Mouse (Mus musculus) kidney, embryonic 14.5 days (tissue): Measurements from ENCODE around the gene Olfr1008. TPM values are rescaled to one million over a fixed set of nuclear protein-coding genes. Genes with fewer than 3 reads are reported as not detected.
"Not testable (repeated sequence)": the region's sequence is repeated elsewhere in the genome, so short reads cannot be mapped to it uniquely, and the experiment has no call there.

ENCODE experiments used
- ATAC-seq: fragments of 200-750 bp; cut with Nextera tagmentation; 2 replicates; pipeline ENCODE4 v1.8.0; 2017; ENCODE audit warnings: moderate number of reproducible peaks, mild to moderate bottlenecking, moderate TSS enrichment, moderate library complexity; ENCODE audit not compliant: low FRiP score, low TSS enrichment
- H3K27ac ChIP-seq: fragments of 300-500 bp; sonication (generic); 2 replicates; pipeline ENCODE4 v1.5.1; 2014; ENCODE audit warnings: low read depth, mild to moderate bottlenecking, low read length, moderate library complexity, mixed read lengths
- H3K27me3 ChIP-seq: fragments of 300-500 bp; sonication (generic); 2 replicates; pipeline ENCODE4 v1.6.1; 2014; ENCODE audit warnings: mild to moderate bottlenecking, low read length; ENCODE audit not compliant: control insufficient read depth, insufficient read depth
- H3K36me3 ChIP-seq: fragments of 300-500 bp; sonication (generic); 2 replicates; pipeline ENCODE4 v1.6.1; 2014; ENCODE audit warnings: low read length, mixed read lengths; ENCODE audit not compliant: control insufficient read depth, insufficient read depth
- H3K4me1 ChIP-seq: fragments of 300-500 bp; sonication (generic); 2 replicates; pipeline ENCODE4 v1.6.1; 2014; ENCODE audit warnings: low read length, mixed read lengths; ENCODE audit not compliant: control insufficient read depth, insufficient read depth
- H3K4me2 ChIP-seq: fragments of 300-500 bp; sonication (generic); replicated peaks from 2 replicates; pipeline ENCODE4 v1.6.1; 2014; ENCODE audit warnings: low read depth, mild to moderate bottlenecking, low read length
- H3K4me3 ChIP-seq: fragments of 300-500 bp; sonication (generic); 2 replicates; pipeline ENCODE4 v1.5.1; 2014; ENCODE audit warnings: mild to moderate bottlenecking, low read length
- H3K9ac ChIP-seq: fragments of 300-500 bp; sonication (generic); 2 replicates; pipeline ENCODE4 v1.6.1; 2014; ENCODE audit warnings: low read depth, mild to moderate bottlenecking, low read length, moderate library complexity
- H3K9me3 ChIP-seq: fragments of 300-500 bp; sonication (generic); 2 replicates; pipeline ENCODE4 v1.6.1; 2016; ENCODE audit warnings: low read length; ENCODE audit not compliant: control insufficient read depth
- WGBS: fragments of 180-500 bp; shearing (Covaris S2); extraction: QIAGEN DNeasy Blood & Tissue Kit; methylation state at CpG from one replicate; pipeline ENCODE4 v1.1.7; 2014; 5-methylcytosine and 5-hydroxymethylcytosine counted together
- polyA plus RNA-seq: library from polyadenylated mRNA; unstranded; fragments of >200 nt; fragmentation: Nextera tagmentation; extraction: Ambion mirVana; gene quantifications from 2 replicates; pipeline ENCODE4 v1.2.1, GENCODE M21; 2014

The Olfr1008 gene
- polyA plus RNA-seq: not detected in 2 replicates

- Histone ChIP-seq H3K36me3 (no peaks in the 10 kb centered on the region), H3K9me3 (peaks cover 2% of the 10 kb centered on the region; the same call in 1 of the 2 replicates), H3K4me2 (no peak within 1 kb of the TSS), H3K27me3 (no peaks in the 10 kb centered on the region), H3K9ac (no peak within 1 kb of the TSS), H3K4me3 (no peak within 1 kb of the TSS), H3K4me1 (no peaks in the 10 kb centered on the region), H3K27ac (no peak within 1 kb of the TSS)
- ATAC-seq: no peak
These were observed at the start of gene Olfr1008 for GRCm38 (mm10) chr2:85689131-85689530. Olfr1008 (plus strand) TSS chr2:85689431.

GRCm38 (mm10) chr2:85650604-85651003, 38.6 kb upstream of the Olfr1008 start, which contains the start of gene Olfr1002:
Olfr1002 (minus strand) TSS chr2:85650704.
- Histone ChIP-seq H3K4me3 (no peak within 1 kb of the TSS), H3K9me3 (no peaks in the 10 kb centered on the region), H3K27ac (no peak within 1 kb of the TSS), H3K36me3 (no peaks in the 10 kb centered on the region), H3K27me3 (no peaks in the 10 kb centered on the region), H3K9ac (no peak within 1 kb of the TSS), H3K4me1 (no peaks in the 10 kb centered on the region), H3K4me2 (no peak within 1 kb of the TSS)
- WGBS: 89% methylated on average over 1 of the region's 1 CpGs
- ATAC-seq: no peak

GRCm38 (mm10) chr2:85664355-85664754, 24.9 kb upstream of the Olfr1008 start, which contains the start of gene Olfr154:
Olfr154 (minus strand) TSS chr2:85664455.
- not testable (repeated sequence) for H3K27me3 ChIP-seq, H3K9me3 ChIP-seq, H3K9ac ChIP-seq, H3K36me3 ChIP-seq, ATAC-seq, H3K4me3 ChIP-seq, H3K4me2 ChIP-seq, H3K4me1 ChIP-seq, H3K27ac ChIP-seq

GRCm38 (mm10) chr2:85678667-85679066, 10.6 kb upstream of the Olfr1008 start, which contains the start of gene Olfr1006:
Olfr1006 (minus strand) TSS chr2:85678767.
- Histone ChIP-seq H3K4me2 (no peak within 1 kb of the TSS), H3K36me3 (no peaks in the 10 kb centered on the region), H3K4me1 (no peaks in the 10 kb centered on the region), H3K27me3 (no peaks in the 10 kb centered on the region), H3K4me3 (no peak within 1 kb of the TSS), H3K9me3 (no peaks in the 10 kb centered on the region), H3K27ac (no peak within 1 kb of the TSS), H3K9ac (no peak within 1 kb of the TSS)
- ATAC-seq: no peak

- not testable (repeated sequence) for H3K9ac ChIP-seq, H3K4me2 ChIP-seq, H3K4me3 ChIP-seq, H3K27ac ChIP-seq, H3K36me3 ChIP-seq, H3K4me1 ChIP-seq, ATAC-seq, H3K27me3 ChIP-seq, H3K9me3 ChIP-seq
- 45% methylated on average over 2 of the region's 2 CpGs for WGBS
These were observed 21.4 kb downstream of the Olfr1008 start for GRCm38 (mm10) chr2:85710680-85711079.

- Histone ChIP-seq H3K36me3 (no peaks in the 10 kb centered on the region), H3K4me3 (no peak overlapping the region), H3K9me3 (no peaks in the 10 kb centered on the region), H3K4me2 (no peak overlapping the region), H3K9ac (no peak overlapping the region), H3K27ac (no peak overlapping the region), H3K27me3 (no peaks in the 10 kb centered on the region), H3K4me1 (no peaks in the 10 kb centered on the region)
- WGBS: 26% methylated on average over 1 of the region's 1 CpGs
- no peak for ATAC-seq
These were observed 21.9 kb downstream of the Olfr1008 start for GRCm38 (mm10) chr2:85711159-85711558.

- no peak within 1 kb of the TSS for H3K4me2 ChIP-seq
- no peak within 1 kb of the TSS for H3K4me3 ChIP-seq
- H3K36me3 ChIP-seq: no peaks in the 10 kb centered on the region
- H3K27ac ChIP-seq: no peak within 1 kb of the TSS
- H3K9me3 ChIP-seq: no peaks in the 10 kb centered on the region
- 81% methylated on average over 1 of the region's 1 CpGs for WGBS
- no peak within 1 kb of the TSS for H3K9ac ChIP-seq
- no peaks in the 10 kb centered on the region for H3K27me3 ChIP-seq
- ATAC-seq: no peak
- H3K4me1 ChIP-seq: no peaks in the 10 kb centered on the region
These were observed 25.9 kb downstream of the Olfr1008 start, which contains the start of gene Olfr1009 for GRCm38 (mm10) chr2:85715119-85715518. Olfr1009 (plus strand) TSS chr2:85715419.

- Histone ChIP-seq H3K4me3 (no peak overlapping the region), H3K9ac (no peak overlapping the region), H3K36me3 (no peaks in the 10 kb centered on the region), H3K9me3 (no peaks in the 10 kb centered on the region), H3K4me2 (no peak overlapping the region), H3K27ac (no peak overlapping the region), H3K4me1 (no peaks in the 10 kb centered on the region), H3K27me3 (no peaks in the 10 kb centered on the region)
- ATAC-seq: no peak
- WGBS: 20% methylated on average over 3 of the region's 3 CpGs
These were observed 36.6 kb downstream of the Olfr1008 start for GRCm38 (mm10) chr2:85725793-85726192.
